Mouse (Mus musculus): ENCODE data around the gene Gas7. TPM values are rescaled to one million over a fixed set of nuclear protein-coding genes. Genes with fewer than 3 reads are reported as not detected.

Gene Gas7
- polyA plus RNA-seq, 1 experiment from 2014 or later: 5.4 TPM

DNA sequence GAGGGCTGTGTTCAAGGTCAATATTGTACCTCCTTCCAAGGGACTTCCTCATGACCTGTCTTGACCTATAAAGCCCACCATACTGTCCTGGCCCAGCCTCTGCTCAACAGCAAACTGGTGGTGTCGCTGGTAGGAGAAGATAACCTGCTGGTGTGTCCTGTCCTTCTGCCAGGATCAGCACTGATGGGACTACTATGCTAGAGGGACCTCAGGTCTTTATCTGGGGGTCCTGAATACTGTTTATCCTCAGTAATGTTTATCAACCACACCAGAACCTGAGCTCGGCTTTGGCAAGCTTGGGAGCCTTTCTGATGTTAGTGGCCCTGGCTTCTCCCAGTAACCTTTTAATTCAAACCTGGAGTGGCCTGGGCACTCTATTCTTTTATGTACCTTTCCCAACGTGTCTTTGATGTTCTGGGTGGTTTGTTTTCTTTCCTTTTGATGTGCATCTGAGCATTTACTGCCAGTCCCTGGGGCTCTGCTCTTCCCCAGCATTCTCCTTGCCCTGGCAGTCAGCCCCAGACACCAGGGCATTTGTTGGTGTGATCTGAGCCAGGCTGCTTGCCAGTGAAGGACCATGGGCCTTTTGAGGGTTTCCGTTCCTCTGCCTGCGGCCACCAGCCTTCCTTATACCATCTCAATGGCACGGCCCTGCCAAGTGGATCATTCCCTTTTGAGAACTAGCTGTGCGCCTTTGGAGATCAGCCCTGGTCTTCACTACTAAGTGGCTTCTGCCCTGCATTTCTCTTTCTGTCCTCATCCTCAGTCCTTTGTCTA lies 46.4 kb downstream of the Gas7 start:
- Histone ChIP-seq H3K4me2 (no peak overlapping the region), H3K9me3 (replicated peaks; ENCODE audit: control insufficient read depth, low read length) (no peaks in the 10 kb centered on the region), H3K27me3 (ENCODE audit: control insufficient read depth, insufficient read depth, low read length) (no peaks in the 10 kb centered on the region), H3K9ac (ENCODE audit: low read depth, low read length) (no peak overlapping the region), H3K4me3 (ENCODE audit: low read depth, low read length) (no peak overlapping the region), H3K4me1 (ENCODE audit: control insufficient read depth, insufficient read depth, low read length) (no peaks in the 10 kb centered on the region), H3K27ac (ENCODE audit: low read depth, low read length) (no peak overlapping the region), H3K36me3 (ENCODE audit: control insufficient read depth, insufficient read depth, low read length) (no peaks in the 10 kb centered on the region)
- 74% methylated on average over 7 of the region's 7 CpGs for WGBS (ENCODE audit: insufficient replicate concordance)
- ATAC-seq (replicated peaks; ENCODE audit: insufficient number of reproducible peaks, low FRiP score, low TSS enrichment): no peak

GRCm38 (mm10) chr11:67509219-67509876 lies 54.1 kb downstream of the Gas7 start:
- H3K27me3 ChIP-seq (ENCODE audit: control insufficient read depth, insufficient read depth, low read length): no peaks in the 10 kb centered on the region
- no peak overlapping the region for H3K27ac ChIP-seq (ENCODE audit: low read depth, low read length)
- WGBS (ENCODE audit: insufficient replicate concordance): 57% methylated on average over 1 of the region's 1 CpGs
- no peaks in the 10 kb centered on the region for H3K4me1 ChIP-seq (ENCODE audit: control insufficient read depth, insufficient read depth, low read length)
- no peak overlapping the region for H3K4me3 ChIP-seq (ENCODE audit: low read depth, low read length)
- ATAC-seq (replicated peaks; ENCODE audit: insufficient number of reproducible peaks, low FRiP score, low TSS enrichment): no peak
- no peaks in the 10 kb centered on the region for H3K36me3 ChIP-seq (ENCODE audit: control insufficient read depth, insufficient read depth, low read length)
- H3K9me3 ChIP-seq (replicated peaks; ENCODE audit: control insufficient read depth, low read length): no peaks in the 10 kb centered on the region; the same call in 1 of the 2 replicates
- H3K4me2 ChIP-seq: no peak overlapping the region
- no peak overlapping the region for H3K9ac ChIP-seq (ENCODE audit: low read depth, low read length)

DNA sequence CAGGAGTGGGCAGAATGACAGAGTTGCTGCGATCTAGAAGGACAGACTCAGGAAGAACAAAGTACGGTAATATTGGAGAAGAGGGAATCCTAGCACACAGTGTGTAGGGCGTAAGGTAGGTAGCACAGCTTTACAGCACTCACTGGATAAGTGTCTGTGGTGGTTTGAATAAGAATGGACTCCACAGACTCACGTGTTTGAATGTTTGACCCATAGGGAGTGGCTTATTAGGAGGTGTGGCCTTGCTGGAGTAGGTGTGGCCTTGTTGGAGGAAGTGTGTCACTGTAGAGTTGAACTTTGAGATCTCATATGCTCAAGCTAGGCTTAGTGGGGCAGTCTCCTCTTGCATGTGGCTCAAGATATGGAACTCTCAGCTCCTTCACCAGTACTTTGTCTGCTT lies 55.6 kb downstream of the Gas7 start:
- Histone ChIP-seq H3K27ac (ENCODE audit: low read depth, low read length) (no peak overlapping the region), H3K4me2 (no peak overlapping the region), H3K4me1 (ENCODE audit: control insufficient read depth, insufficient read depth, low read length) (no peaks in the 10 kb centered on the region), H3K9me3 (replicated peaks; ENCODE audit: control insufficient read depth, low read length) (no peaks in the 10 kb centered on the region; the same call in 1 of the 2 replicates), H3K4me3 (ENCODE audit: low read depth, low read length) (no peak overlapping the region), H3K36me3 (ENCODE audit: control insufficient read depth, insufficient read depth, low read length) (no peaks in the 10 kb centered on the region), H3K27me3 (ENCODE audit: control insufficient read depth, insufficient read depth, low read length) (no peaks in the 10 kb centered on the region), H3K9ac (ENCODE audit: low read depth, low read length) (no peak overlapping the region)
- WGBS (ENCODE audit: insufficient replicate concordance): 79% methylated on average over 4 of the region's 4 CpGs
- ATAC-seq (replicated peaks; ENCODE audit: insufficient number of reproducible peaks, low FRiP score, low TSS enrichment): no peak

DNA sequence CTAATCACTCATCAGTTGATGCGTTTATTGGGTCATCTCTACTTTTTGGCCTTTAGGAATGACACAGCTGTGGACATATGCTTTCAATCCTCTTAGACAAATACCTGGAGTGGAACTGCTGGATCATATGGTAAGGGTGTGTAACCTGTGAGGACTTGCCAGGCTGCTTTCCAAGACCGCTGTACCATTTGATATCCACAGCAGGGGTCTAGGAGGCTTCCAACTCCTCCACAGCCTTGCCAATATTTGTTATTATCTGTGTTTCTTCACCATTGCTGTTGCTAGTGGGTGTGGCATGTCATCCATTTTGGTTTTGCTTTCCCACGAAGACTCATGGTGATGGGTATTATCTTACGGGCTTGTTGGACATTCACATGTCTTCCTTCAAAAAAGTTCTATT lies 57.8 kb downstream of the Gas7 start:
- Histone ChIP-seq H3K36me3 (ENCODE audit: control insufficient read depth, insufficient read depth, low read length) (no peaks in the 10 kb centered on the region), H3K4me3 (ENCODE audit: low read depth, low read length) (no peak overlapping the region), H3K27me3 (ENCODE audit: control insufficient read depth, insufficient read depth, low read length) (no peaks in the 10 kb centered on the region), H3K4me2 (no peak overlapping the region), H3K4me1 (ENCODE audit: control insufficient read depth, insufficient read depth, low read length) (no peaks in the 10 kb centered on the region), H3K9ac (ENCODE audit: low read depth, low read length) (no peak overlapping the region), H3K27ac (ENCODE audit: low read depth, low read length) (no peak overlapping the region), H3K9me3 (replicated peaks; ENCODE audit: control insufficient read depth, low read length) (0 out of 2 replicates have a peak, but pooled peaks cover 2% of the 10 kb centered on the region)
- WGBS (ENCODE audit: insufficient replicate concordance): 88% methylated on average over 4 of the region's 4 CpGs
- no peak for ATAC-seq (replicated peaks; ENCODE audit: insufficient number of reproducible peaks, low FRiP score, low TSS enrichment)

GRCm38 (mm10) chr11:67514401-67514800 lies 59.2 kb downstream of the Gas7 start:
- 86% methylated on average over 8 of the region's 8 CpGs for WGBS (ENCODE audit: insufficient replicate concordance)
- H3K4me1 ChIP-seq (ENCODE audit: control insufficient read depth, insufficient read depth, low read length): no peaks in the 10 kb centered on the region
- H3K27me3 ChIP-seq (ENCODE audit: control insufficient read depth, insufficient read depth, low read length): no peaks in the 10 kb centered on the region
- no peak overlapping the region for H3K4me2 ChIP-seq
- no peak for ATAC-seq (replicated peaks; ENCODE audit: insufficient number of reproducible peaks, low FRiP score, low TSS enrichment)
- H3K9ac ChIP-seq (ENCODE audit: low read depth, low read length): no peak overlapping the region
- H3K4me3 ChIP-seq (ENCODE audit: low read depth, low read length): no peak overlapping the region
- 0 out of 2 replicates have a peak, but pooled peaks cover 2% of the 10 kb centered on the region for H3K9me3 ChIP-seq (replicated peaks; ENCODE audit: control insufficient read depth, low read length)
- H3K36me3 ChIP-seq (ENCODE audit: control insufficient read depth, insufficient read depth, low read length): no peaks in the 10 kb centered on the region
- no peak overlapping the region for H3K27ac ChIP-seq (ENCODE audit: low read depth, low read length)

DNA sequence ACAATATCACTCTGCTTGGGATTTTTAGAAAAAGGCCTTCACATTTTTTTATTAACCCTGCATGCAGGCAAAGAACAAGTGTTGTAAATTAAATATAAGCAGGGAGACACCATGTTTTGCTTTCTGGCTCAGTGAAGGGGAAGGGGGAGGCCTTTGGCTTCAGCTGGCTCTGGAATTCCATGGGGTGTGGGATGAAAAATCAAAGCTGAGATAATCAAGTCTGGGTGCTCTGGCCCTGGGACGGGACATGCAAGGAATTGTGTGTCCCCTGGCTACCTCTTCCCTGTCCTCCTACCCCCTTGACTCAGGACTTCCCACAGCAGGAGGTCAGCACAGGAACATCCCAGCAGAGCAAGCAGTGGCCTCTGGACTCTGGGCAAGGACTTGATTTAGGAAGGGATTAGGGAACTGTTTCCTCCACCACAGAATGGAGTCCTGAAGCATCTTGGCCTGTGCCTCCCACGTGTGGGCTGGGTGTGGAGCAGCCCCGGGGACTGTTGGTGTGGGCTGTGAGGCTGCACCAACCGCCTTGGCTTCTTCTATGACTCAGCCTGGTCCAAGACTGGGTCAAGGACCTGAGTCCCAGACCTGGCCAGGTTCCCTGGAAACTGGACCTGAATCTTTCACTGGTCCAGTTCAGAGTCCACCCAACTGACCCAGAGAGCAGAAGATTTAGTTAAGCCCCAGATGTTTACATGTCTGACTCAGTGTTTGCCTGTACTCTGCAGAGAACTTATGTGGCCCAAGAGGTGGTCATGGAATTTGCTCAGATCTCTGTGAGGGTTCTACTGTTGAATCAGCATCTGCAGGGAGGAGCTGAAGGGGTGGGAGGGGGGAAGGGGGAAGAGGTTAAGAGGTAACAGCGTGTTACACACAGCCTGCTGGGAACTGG lies 60.0 kb downstream of the Gas7 start:
- Histone ChIP-seq H3K4me3 (ENCODE audit: low read depth, low read length) (no peak overlapping the region), H3K27me3 (ENCODE audit: control insufficient read depth, insufficient read depth, low read length) (no peaks in the 10 kb centered on the region), H3K36me3 (ENCODE audit: control insufficient read depth, insufficient read depth, low read length) (no peaks in the 10 kb centered on the region), H3K4me1 (ENCODE audit: control insufficient read depth, insufficient read depth, low read length) (no peaks in the 10 kb centered on the region), H3K4me2 (no peak overlapping the region), H3K9ac (ENCODE audit: low read depth, low read length) (no peak overlapping the region), H3K9me3 (replicated peaks; ENCODE audit: control insufficient read depth, low read length) (0 out of 2 replicates have a peak, but pooled peaks cover 2% of the 10 kb centered on the region), H3K27ac (ENCODE audit: low read depth, low read length) (no peak overlapping the region)
- 35% methylated on average over 5 of the region's 5 CpGs for WGBS (ENCODE audit: insufficient replicate concordance)
- ATAC-seq (replicated peaks; ENCODE audit: insufficient number of reproducible peaks, low FRiP score, low TSS enrichment): no peak; the same call in 1 of the 2 replicates

- Histone ChIP-seq H3K9me3 (replicated peaks; ENCODE audit: control insufficient read depth, low read length) (0 out of 2 replicates have a peak, but pooled peaks cover 2% of the 10 kb centered on the region), H3K27ac (ENCODE audit: low read depth, low read length) (no peak overlapping the region), H3K27me3 (ENCODE audit: control insufficient read depth, insufficient read depth, low read length) (no peaks in the 10 kb centered on the region), H3K9ac (ENCODE audit: low read depth, low read length) (no peak overlapping the region), H3K36me3 (ENCODE audit: control insufficient read depth, insufficient read depth, low read length) (no peaks in the 10 kb centered on the region), H3K4me2 (no peak overlapping the region), H3K4me3 (ENCODE audit: low read depth, low read length) (no peak overlapping the region), H3K4me1 (ENCODE audit: control insufficient read depth, insufficient read depth, low read length) (no peaks in the 10 kb centered on the region)
- ATAC-seq (replicated peaks; ENCODE audit: insufficient number of reproducible peaks, low FRiP score, low TSS enrichment): no peak
- WGBS (ENCODE audit: insufficient replicate concordance): 74% methylated on average over 3 of the region's 3 CpGs
Observed at GRCm38 (mm10) chr11:67515912-67516305, 60.7 kb downstream of the Gas7 start.

- Histone ChIP-seq H3K27me3 (ENCODE audit: control insufficient read depth, insufficient read depth, low read length) (no peaks in the 10 kb centered on the region), H3K9ac (ENCODE audit: low read depth, low read length) (no peak overlapping the region), H3K36me3 (ENCODE audit: control insufficient read depth, insufficient read depth, low read length) (no peaks in the 10 kb centered on the region), H3K4me2 (no peak overlapping the region), H3K27ac (ENCODE audit: low read depth, low read length) (no peak overlapping the region), H3K4me1 (ENCODE audit: control insufficient read depth, insufficient read depth, low read length) (no peaks in the 10 kb centered on the region), H3K9me3 (replicated peaks; ENCODE audit: control insufficient read depth, low read length) (0 out of 2 replicates have a peak, but pooled peaks cover 2% of the 10 kb centered on the region), H3K4me3 (ENCODE audit: low read depth, low read length) (no peak overlapping the region)
- no peak for ATAC-seq (replicated peaks; ENCODE audit: insufficient number of reproducible peaks, low FRiP score, low TSS enrichment)
- WGBS (ENCODE audit: insufficient replicate concordance): 61% methylated on average over 2 of the region's 2 CpGs
Observed at GRCm38 (mm10) chr11:67517748-67518147, 62.5 kb downstream of the Gas7 start.

Data from heart, embryonic 11.5 days (tissue).